Mouse (Mus musculus) heart, adult 2 months (tissue): Measurements from ENCODE around the gene Tmem239.

Experiments used
- EP300 ChIP-seq: fragments of 200-500 bp; IDR thresholded peaks from 2 replicates; pipeline ENCODE4 v1.6.1; 2011; ENCODE audit warnings: low read depth, low read length, control low read depth; ENCODE audit not compliant: insufficient read depth
- POLR2A ChIP-seq: fragments of 200-500 bp; IDR thresholded peaks from 2 replicates; pipeline ENCODE4 v1.6.1; 2011; ENCODE audit warnings: mild to moderate bottlenecking, low read depth, low read length, control low read depth; ENCODE audit not compliant: insufficient read depth

DNA sequence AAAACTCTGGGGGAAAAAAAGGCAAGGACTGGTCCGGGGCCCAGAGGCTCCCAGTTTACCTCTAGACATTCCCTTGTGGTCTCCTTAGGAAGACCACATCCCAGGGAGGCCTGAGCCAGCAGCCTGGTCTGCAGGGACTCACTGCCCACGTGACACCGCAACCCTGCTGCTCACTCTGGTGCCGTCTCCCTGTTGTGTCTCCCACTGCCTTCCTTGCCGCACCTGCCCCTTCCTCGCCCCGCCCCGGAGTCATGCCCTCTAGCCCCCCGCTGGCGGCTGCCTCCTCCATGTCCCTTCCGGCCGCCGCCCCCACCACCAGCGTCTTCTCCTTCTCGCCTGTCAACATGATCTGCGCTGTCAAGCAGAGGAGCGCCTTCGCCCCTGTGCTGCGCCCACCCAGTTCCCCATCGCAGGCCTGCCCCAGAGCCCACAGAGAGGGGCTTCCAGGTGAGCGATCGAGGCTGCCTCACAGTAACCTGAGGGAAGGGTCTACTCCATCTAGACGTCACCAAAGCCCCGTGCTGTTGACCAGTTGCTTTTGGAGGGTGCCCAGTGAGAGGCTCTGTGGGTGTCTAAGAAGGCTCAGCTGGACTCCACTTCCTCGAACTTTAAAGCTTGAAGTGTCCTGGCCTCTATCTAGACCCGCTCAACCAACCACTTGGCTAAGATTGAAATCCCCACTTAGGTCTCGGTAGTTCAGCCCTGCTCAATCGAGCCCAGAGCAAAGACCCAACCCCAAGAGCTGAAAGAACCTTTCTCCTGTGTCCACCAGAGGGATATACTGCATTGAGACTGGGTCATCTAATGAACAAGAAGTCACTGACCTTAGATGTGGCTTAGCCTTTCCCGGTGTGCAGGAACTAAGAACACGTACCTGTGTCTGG, 40.8 kb upstream of the Tmem239 start:
- TF ChIP-seq EP300 (no peak), POLR2A (no peak)
